Mouse (Mus musculus) T-helper 17 cell (primary cell): Measurements from ENCODE around the gene Lyzl4.

Experiments used
- in situ Hi-C, 2 experiments: fragments of 300-600 bp; cut with MboI, MseI; formaldehyde crosslinking; loops; 1 replicate in 1 of 2; 2 replicates in 1 of 2; pipeline ENCODE4 v1.15.1; 2025; ENCODE audit warnings: high pct_unique_total_duplicates in 2 of 2

The Lyzl4 gene

GRCm38 (mm10) chr9:121532626-121533025 is 109.3 kb downstream of the Lyzl4 start:
- in situ Hi-C loops: no loop called here

- in situ Hi-C loops: no loop called here
These were observed 113.1 kb downstream of the Lyzl4 start for GRCm38 (mm10) chr9:121528605-121529357.
